Mouse (Mus musculus): Measurements from ENCODE around the gene Gjb5. TPM values are rescaled to one million over a fixed set of nuclear protein-coding genes. Genes with fewer than 3 reads are reported as not detected.

Gjb5 gene
- polyA plus RNA-seq, 1 experiment from 2014 or later, result 0.70 TPM

GRCm38 (mm10) chr4:127345000-127345399 lies 13.0 kb downstream of the Gjb5 start:
- Histone ChIP-seq H3K4me3 (replicated peaks) (no peak overlapping the region), H3K9ac (replicated peaks) (no peak overlapping the region), H3K4me1 (replicated peaks) (no peaks in the 10 kb centered on the region), H3K27me3 (peaks cover 6% of the 10 kb centered on the region; the same call in 1 of the 2 replicates), H3K27ac (no peak overlapping the region), H3K9me3 (no peaks in the 10 kb centered on the region), H3K4me2 (no peak overlapping the region), H3K36me3 (no peaks in the 10 kb centered on the region)
- 83% methylated on average over 5 of the region's 5 CpGs for WGBS
- no peak for ATAC-seq (ENCODE audit: insufficient number of reproducible peaks, insufficient read depth, low FRiP score, low TSS enrichment, low read depth)

GRCm38 (mm10) chr4:127341372-127341771 lies 16.6 kb downstream of the Gjb5 start:
- Histone ChIP-seq H3K4me2 (no peak overlapping the region), H3K9ac (replicated peaks) (no peak overlapping the region), H3K4me3 (replicated peaks) (no peak overlapping the region), H3K27me3 (peaks cover 6% of the 10 kb centered on the region; the same call in 1 of the 2 replicates), H3K9me3 (no peaks in the 10 kb centered on the region), H3K4me1 (replicated peaks) (no peaks in the 10 kb centered on the region), H3K36me3 (no peaks in the 10 kb centered on the region), H3K27ac (no peak overlapping the region)
- ATAC-seq (ENCODE audit: insufficient number of reproducible peaks, insufficient read depth, low FRiP score, low TSS enrichment, low read depth), result no peak
- WGBS, result 48% methylated on average over 6 of the region's 6 CpGs

- H3K9ac ChIP-seq (replicated peaks), result no peak overlapping the region
- H3K4me2 ChIP-seq, result no peak overlapping the region
- H3K4me3 ChIP-seq (replicated peaks), result no peak overlapping the region
- H3K9me3 ChIP-seq, result no peaks in the 10 kb centered on the region
- H3K4me1 ChIP-seq (replicated peaks), result no peaks in the 10 kb centered on the region
- peaks cover 28% of the 10 kb centered on the region for H3K27me3 ChIP-seq
- no peak for ATAC-seq (ENCODE audit: insufficient number of reproducible peaks, insufficient read depth, low FRiP score, low TSS enrichment, low read depth)
- no peaks in the 10 kb centered on the region for H3K36me3 ChIP-seq
- no peak overlapping the region for H3K27ac ChIP-seq
- WGBS, result 76% methylated on average over 5 of the region's 5 CpGs
Observed at GRCm38 (mm10) chr4:127337668-127338067, 20.3 kb downstream of the Gjb5 start.

- Histone ChIP-seq H3K9me3 (no peaks in the 10 kb centered on the region), H3K9ac (replicated peaks) (no peak overlapping the region), H3K36me3 (no peaks in the 10 kb centered on the region), H3K4me3 (replicated peaks) (no peak overlapping the region), H3K27me3 (peaks cover 49% of the 10 kb centered on the region), H3K27ac (no peak overlapping the region), H3K4me2 (no peak overlapping the region), H3K4me1 (replicated peaks) (peaks cover 10% of the 10 kb centered on the region)
- 33% methylated on average over 5 of the region's 5 CpGs for WGBS
- 0 out of 2 replicates have a peak, but pooled peaks have one; percentile 15 for ATAC-seq (ENCODE audit: insufficient number of reproducible peaks, insufficient read depth, low FRiP score, low TSS enrichment, low read depth)
Observed at GRCm38 (mm10) chr4:127334870-127335504, 23.0 kb downstream of the Gjb5 start.

- H3K27ac ChIP-seq, result no peak overlapping the region
- WGBS, result 18% methylated on average over 13 of the region's 13 CpGs
- no peak for ATAC-seq (ENCODE audit: insufficient number of reproducible peaks, insufficient read depth, low FRiP score, low TSS enrichment, low read depth)
- H3K4me2 ChIP-seq, result no peak overlapping the region
- H3K4me3 ChIP-seq (replicated peaks), result peak overlapping the region; percentile 24; the same call in 1 of the 2 replicates
- H3K27me3 ChIP-seq, result peaks cover 86% of the 10 kb centered on the region
- no peak overlapping the region for H3K9ac ChIP-seq (replicated peaks)
- H3K9me3 ChIP-seq, result no peaks in the 10 kb centered on the region
- peaks cover 16% of the 10 kb centered on the region for H3K4me1 ChIP-seq (replicated peaks)
- H3K36me3 ChIP-seq, result no peaks in the 10 kb centered on the region
Observed at GRCm38 (mm10) chr4:127331171-127331570, 26.8 kb downstream of the Gjb5 start.

- H3K4me3 ChIP-seq (replicated peaks), result peak within 1 kb of the TSS; percentile 24
- no peak for ATAC-seq (ENCODE audit: insufficient number of reproducible peaks, insufficient read depth, low FRiP score, low TSS enrichment, low read depth)
- no peak within 1 kb of the TSS; the same call in 1 of the 2 replicates for H3K27ac ChIP-seq
- H3K27me3 ChIP-seq, result peaks cover 93% of the 10 kb centered on the region
- H3K36me3 ChIP-seq, result no peaks in the 10 kb centered on the region
- no peaks in the 10 kb centered on the region for H3K9me3 ChIP-seq
- peaks cover 16% of the 10 kb centered on the region for H3K4me1 ChIP-seq (replicated peaks)
- 1% methylated on average over 49 of the region's 49 CpGs for WGBS
- H3K9ac ChIP-seq (replicated peaks), result no peak within 1 kb of the TSS
- peak within 1 kb of the TSS; percentile 45 for H3K4me2 ChIP-seq
Observed at GRCm38 (mm10) chr4:127330181-127331100, 27.5 kb downstream of the Gjb5 start, which contains the start of gene Gjb3. Gjb3 (minus strand) TSS chr4:127330844.

GRCm38 (mm10) chr4:127329751-127330150 lies 28.2 kb downstream of the Gjb5 start:
- H3K9ac ChIP-seq (replicated peaks), result no peak overlapping the region
- peaks cover 16% of the 10 kb centered on the region for H3K4me1 ChIP-seq (replicated peaks)
- H3K27ac ChIP-seq, result no peak overlapping the region; the same call in 1 of the 2 replicates
- 3% methylated on average over 13 of the region's 13 CpGs for WGBS
- H3K9me3 ChIP-seq, result no peaks in the 10 kb centered on the region
- peak overlapping the region; percentile 45 for H3K4me2 ChIP-seq
- peak overlapping the region; percentile 24 for H3K4me3 ChIP-seq (replicated peaks)
- no peaks in the 10 kb centered on the region for H3K36me3 ChIP-seq
- no peak for ATAC-seq (ENCODE audit: insufficient number of reproducible peaks, insufficient read depth, low FRiP score, low TSS enrichment, low read depth)
- peaks cover 95% of the 10 kb centered on the region for H3K27me3 ChIP-seq

GRCm38 (mm10) chr4:127329046-127329445 lies 28.9 kb downstream of the Gjb5 start:
- Histone ChIP-seq H3K27me3 (peaks cover 92% of the 10 kb centered on the region), H3K9me3 (no peaks in the 10 kb centered on the region), H3K9ac (replicated peaks) (no peak overlapping the region), H3K36me3 (no peaks in the 10 kb centered on the region), H3K4me2 (0 out of 2 replicates have a peak overlapping the region, but pooled peaks have one; percentile 45), H3K4me3 (replicated peaks) (no peak overlapping the region), H3K27ac (no peak overlapping the region), H3K4me1 (replicated peaks) (peaks cover 16% of the 10 kb centered on the region)
- no peak for ATAC-seq (ENCODE audit: insufficient number of reproducible peaks, insufficient read depth, low FRiP score, low TSS enrichment, low read depth)
- under 1% methylated on average over 3 of the region's 3 CpGs for WGBS

GRCm38 (mm10) chr4:127328378-127328777 lies 29.6 kb downstream of the Gjb5 start:
- WGBS, result 70% methylated on average over 7 of the region's 7 CpGs
- ATAC-seq (ENCODE audit: insufficient number of reproducible peaks, insufficient read depth, low FRiP score, low TSS enrichment, low read depth), result no peak
- Histone ChIP-seq H3K4me1 (replicated peaks) (peaks cover 16% of the 10 kb centered on the region), H3K36me3 (no peaks in the 10 kb centered on the region), H3K27me3 (peaks cover 85% of the 10 kb centered on the region), H3K4me3 (replicated peaks) (no peak overlapping the region), H3K9ac (replicated peaks) (no peak overlapping the region), H3K9me3 (no peaks in the 10 kb centered on the region), H3K4me2 (no peak overlapping the region), H3K27ac (no peak overlapping the region)

- H3K36me3 ChIP-seq, result no peaks in the 10 kb centered on the region
- 57% methylated on average over 6 of the region's 6 CpGs for WGBS
- peaks cover 16% of the 10 kb centered on the region for H3K4me1 ChIP-seq (replicated peaks)
- H3K9me3 ChIP-seq, result no peaks in the 10 kb centered on the region
- no peak overlapping the region for H3K27ac ChIP-seq
- ATAC-seq (ENCODE audit: insufficient number of reproducible peaks, insufficient read depth, low FRiP score, low TSS enrichment, low read depth), result no peak
- H3K4me2 ChIP-seq, result no peak overlapping the region
- H3K9ac ChIP-seq (replicated peaks), result no peak overlapping the region
- peaks cover 81% of the 10 kb centered on the region for H3K27me3 ChIP-seq
- no peak overlapping the region for H3K4me3 ChIP-seq (replicated peaks)
Observed at GRCm38 (mm10) chr4:127327749-127328148, 30.2 kb downstream of the Gjb5 start.

GRCm38 (mm10) chr4:127327258-127327657 lies 30.7 kb downstream of the Gjb5 start:
- Histone ChIP-seq H3K27ac (no peak overlapping the region), H3K36me3 (no peaks in the 10 kb centered on the region), H3K4me1 (replicated peaks) (peaks cover 16% of the 10 kb centered on the region), H3K4me3 (replicated peaks) (no peak overlapping the region), H3K27me3 (peaks cover 76% of the 10 kb centered on the region), H3K9me3 (no peaks in the 10 kb centered on the region), H3K9ac (replicated peaks) (no peak overlapping the region), H3K4me2 (no peak overlapping the region)
- ATAC-seq (ENCODE audit: insufficient number of reproducible peaks, insufficient read depth, low FRiP score, low TSS enrichment, low read depth), result no peak
- 57% methylated on average over 7 of the region's 7 CpGs for WGBS

All from limb, embryonic 12.5 days (tissue).